Mouse (Mus musculus): Measurements from ENCODE around the gene Ccser1.

DNA sequence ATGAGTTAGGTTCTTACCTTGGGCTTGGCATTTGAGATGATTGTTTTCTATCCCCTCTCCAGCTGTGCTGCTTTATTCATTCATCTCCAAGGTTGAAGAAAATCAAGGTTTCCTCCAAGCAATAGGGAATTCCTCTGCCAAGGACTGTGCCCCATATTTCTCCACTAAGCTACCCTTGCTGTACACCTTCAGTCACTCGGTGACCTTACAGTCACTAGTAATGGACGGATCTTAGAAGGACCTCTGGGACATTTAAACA lies 251.5 kb downstream of the Ccser1 start:
- TF ChIP-seq CTCF (IDR thresholded peaks at IDR 0.05; ENCODE audit: low read depth, low read length) (no peak), POLR2A (IDR thresholded peaks at IDR 0.05; ENCODE audit: borderline replicate concordance, low read depth, low read length) (no peak)

Data from bone marrow macrophage, adult 2 months (primary cell).